Mouse (Mus musculus) layer of hippocampus, postnatal 25 days (tissue): Measurements from ENCODE around the gene Gm5089. TPM values are rescaled to one million over a fixed set of nuclear protein-coding genes. Genes with fewer than 3 reads are reported as not detected.

Experiments
- DNase-seq, 2 experiments: peaks; one replicate each; pipeline ENCODE4 v3.0.0; 2022; ENCODE audit warnings: mixed read lengths in 2 of 2, low spot score in 1 of 2; ENCODE audit errors: extremely low spot score in 1 of 2
- total RNA-seq, 2 experiments: library from RNA; stranded (reverse); gene quantifications; 2 replicates each; pipeline ENCODE4 v1.2.3; 2021

Gene Gm5089
- under 1 TPM; 0.12 to 0.42 TPM for total RNA-seq

DNA sequence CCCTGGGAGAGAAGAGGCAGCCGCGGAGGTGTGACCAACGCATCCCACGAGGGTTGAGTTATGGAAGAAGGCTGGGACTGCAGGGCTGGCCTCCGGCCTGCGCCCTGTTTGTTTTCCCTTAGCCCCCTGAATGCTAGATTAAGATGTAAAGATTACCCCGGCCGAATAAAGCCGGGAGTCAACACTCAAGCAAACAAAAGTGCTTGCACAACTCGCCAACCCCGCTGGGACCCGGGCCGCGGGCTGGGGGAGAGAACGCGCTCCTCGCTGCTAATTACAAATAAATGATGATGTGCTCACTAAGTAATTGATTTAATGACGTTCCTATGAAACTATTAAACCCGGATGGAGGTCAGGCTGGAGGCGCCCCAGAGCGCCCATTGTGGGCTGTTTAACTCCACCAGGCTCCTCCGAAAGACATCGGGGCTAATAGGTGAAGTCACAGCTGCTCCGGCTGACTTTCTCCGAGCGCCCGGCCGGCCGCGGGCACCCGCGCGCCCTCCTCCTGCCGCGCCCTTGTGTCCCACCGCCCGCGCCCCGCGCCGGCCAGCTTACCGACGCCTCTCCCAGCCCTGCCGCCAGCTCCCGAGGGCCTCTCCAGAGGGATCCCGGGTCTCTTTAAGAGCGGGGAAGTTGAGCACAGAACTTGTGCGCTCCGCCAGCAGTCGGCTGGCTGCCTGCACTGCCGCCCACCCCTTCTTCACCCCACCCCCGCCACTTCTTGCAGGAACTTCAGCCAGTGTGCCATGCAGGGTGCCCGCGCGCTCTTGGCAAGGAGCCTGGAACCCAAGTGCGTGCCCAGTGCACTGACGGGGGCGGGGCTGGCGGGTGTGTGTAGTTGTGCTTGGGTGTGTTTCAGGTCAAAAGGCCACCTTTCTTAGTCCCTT is at the start of gene Gm5089:
TSS of gene Gm5089 (minus strand) at position 620 of the 887 bp plus-strand sequence.
- peak; percentile 27 to 57 for DNase-seq

DNA sequence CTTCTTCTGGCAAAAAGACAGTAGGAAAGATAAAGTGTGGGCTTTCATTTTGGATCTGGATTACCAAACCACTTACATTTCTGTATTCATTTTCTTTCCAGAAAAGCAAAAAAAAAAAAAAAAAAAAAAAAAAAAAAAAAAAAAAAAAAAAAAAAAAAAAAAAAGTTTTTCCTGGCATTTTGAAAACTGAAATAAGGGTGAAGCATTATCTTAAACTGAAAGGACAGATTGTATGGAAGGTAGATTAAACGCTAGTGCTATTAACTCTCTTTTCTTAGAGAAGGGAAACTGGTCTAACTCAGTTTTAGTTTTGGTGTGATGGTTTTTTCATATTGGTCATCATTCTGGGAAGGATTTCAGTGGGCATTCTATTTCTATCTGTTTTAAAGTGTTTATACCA is 41.1 kb upstream of the Gm5089 start:
- no peak for DNase-seq

DNA sequence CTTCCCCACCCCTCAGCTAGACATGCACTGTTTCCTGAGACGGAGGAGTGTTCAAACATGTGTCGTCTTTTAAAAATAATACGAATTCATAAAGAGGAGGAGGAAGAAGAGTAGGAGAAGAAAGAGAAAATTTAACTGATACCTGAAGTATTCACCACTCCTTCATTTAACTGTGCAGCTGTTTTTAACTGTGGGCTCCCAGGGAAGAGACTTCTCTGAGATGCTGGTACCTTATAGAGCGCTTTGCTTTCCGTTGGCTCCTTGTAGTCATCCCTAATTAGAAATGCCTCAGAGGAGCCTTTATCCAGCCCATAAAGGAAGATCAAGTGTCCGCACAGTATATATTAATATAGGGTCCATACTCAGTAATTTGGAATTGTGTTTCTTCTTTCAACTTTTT is 40.6 kb upstream of the Gm5089 start:
- DNase-seq = no peak

DNA sequence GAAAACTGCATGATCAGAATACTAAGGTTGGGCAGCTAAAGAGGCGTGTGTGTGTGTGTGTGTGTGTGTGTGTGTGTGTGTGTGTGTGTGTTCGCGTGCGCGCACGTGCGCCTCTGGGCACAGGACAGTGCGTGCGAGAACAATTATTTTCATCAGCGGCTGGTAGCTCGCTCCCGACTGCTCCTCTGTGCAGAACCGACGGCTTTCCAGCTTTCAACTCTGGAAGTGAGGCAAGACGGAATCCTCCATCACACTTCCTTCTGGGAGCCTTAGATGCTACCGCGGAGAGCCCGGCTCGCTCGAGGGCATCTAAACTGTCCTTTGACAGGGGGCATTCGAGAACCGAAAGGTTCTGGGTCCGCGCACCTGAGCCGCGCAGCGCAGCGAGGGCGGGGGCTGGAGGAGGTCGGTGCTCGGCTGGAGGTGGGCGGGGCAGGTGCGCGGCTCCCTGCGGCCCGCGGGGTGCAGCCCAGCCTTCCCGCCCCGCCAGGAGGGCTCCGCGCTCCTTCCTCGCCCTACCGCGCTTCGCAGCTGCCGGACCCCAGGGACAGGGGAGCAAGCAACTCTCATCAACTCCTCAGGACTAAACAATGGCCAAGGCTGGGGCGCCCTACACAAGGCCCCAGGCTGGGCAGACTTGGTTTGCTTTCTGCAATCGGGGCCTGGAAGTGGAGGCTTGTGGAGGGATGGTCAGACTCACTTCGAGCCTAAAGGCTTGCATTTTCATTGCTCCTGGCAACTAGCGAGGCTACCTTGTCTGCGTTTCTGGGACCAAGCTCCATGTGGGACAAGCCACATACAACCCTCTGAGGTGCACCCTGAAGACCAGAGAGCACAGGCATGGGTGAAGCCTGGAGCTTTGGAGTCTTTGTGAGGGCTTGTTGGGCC is 39.8 kb upstream of the Gm5089 start, which contains the start of gene Gm10837:
TSS of gene Gm10837 (plus strand) at position 146 of the 888 bp plus-strand sequence.
- DNase-seq = no peak

DNA sequence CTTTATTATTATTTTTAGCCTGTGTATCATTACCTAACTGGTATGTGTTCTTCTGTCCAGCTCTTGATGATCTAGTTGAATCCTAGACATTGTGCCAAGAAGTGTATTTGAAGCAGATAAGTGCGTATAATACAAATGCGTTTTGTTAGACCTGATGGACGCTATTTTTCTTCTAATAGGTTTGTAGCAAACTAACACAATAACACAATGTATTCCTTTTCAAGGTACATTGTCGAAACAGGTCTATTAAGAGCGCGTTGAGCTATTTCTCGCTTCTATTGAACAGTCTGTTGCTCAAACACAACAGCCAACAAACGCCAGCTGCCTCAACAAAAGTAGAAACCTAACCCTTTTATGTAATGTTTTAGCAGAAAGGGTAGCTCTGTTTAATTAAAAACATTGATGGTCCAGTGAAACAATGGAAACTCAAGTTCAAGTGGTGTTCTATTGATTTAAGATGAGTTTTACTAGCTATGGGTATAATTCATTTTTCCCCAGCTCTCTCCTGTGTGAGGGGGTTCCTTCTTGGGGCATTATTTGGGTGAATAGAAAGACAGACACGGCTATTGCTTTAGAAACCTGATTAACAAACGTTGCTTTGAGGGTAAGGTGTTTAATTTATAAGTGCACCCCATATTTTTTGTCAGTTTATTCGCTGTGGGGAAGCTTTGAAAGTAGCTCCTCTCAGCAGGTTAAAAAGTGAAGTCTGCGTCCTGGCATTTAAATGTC is 38.9 kb upstream of the Gm5089 start:
- DNase-seq = no peak

DNA sequence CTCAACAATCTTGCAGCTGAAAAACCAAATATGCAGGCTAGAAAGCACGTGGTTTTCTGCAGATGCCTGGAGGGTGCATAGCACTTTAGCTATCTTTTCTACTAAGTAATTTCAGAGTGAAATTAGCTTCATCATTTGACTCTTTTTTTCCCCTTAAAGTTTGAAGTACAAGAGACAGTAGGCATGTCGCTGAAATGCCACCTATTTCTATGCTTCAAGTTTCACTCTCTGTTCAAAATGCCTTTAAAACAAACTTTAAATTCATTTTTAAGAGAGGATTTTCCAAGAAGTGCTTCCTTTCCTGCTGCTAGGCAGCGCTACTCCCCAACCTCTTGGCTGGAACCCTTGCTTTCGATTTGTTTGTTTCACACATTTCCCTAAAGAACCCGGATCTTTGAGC is 38.1 kb upstream of the Gm5089 start:
- no peak for DNase-seq

DNA sequence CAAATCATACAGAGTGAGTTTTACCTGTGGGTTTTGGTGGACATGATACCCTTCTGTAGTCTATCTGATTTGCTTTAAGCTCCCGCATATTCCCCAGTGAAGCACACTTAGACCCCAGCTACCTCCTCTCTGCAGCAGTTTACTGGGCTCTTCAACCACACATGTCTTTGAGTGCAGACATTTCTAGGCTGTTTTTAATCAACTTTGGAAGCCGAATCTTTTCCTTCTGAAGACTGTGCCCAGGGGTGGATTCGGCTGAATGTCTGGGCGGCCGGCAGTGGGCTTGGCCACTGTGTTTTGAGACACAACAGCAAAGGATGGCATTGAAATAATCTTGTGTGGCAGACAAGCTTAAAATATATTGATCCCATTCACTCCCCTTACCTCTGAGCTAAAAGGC is 36.5 kb upstream of the Gm5089 start:
- DNase-seq = no peak

DNA sequence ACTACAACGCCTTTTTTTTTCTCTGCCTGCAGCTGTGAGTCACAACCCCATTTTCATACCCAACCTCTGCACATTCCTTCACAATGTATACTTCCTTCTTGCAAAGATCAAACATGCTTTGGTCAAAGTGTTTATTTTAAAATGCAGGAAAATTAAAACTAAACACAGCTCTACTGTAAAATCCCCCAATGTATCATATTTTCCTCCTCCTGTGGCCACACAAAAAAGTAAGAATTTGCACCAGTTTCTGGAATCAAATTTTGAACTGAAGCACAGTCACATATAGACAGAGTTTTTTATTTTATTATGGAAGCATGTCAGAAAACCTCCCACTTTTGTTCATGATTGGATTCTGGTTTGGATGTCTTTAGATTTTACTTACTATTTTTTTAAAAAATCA is 35.7 kb upstream of the Gm5089 start:
- DNase-seq = no peak

DNA sequence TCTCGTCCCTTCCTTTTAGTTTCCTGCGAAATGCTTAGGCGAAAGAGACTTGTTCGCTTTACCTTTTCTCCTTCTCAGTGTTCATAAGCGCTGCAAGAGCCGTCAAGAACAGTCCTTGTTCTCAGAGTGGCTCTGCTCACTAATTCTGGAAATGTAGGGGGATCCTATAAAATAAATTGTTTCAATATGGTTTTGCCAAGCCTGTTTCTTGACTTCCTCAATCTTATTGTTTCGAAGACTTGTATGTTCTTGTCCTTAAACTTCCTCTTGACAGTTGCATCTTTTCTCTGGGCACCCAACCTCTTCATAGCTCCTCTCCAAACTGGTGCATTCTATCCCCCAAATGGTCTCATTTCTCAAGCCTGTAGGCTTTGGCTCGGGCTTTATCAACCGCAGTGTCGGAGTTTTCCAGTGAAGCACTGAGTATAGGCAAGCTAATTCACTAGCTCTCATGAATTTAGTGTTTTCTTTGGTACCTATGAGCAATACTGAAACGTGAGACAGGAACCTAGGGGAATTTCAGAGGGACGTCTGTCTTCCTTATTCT is 34.8 kb upstream of the Gm5089 start:
- no peak for DNase-seq

DNA sequence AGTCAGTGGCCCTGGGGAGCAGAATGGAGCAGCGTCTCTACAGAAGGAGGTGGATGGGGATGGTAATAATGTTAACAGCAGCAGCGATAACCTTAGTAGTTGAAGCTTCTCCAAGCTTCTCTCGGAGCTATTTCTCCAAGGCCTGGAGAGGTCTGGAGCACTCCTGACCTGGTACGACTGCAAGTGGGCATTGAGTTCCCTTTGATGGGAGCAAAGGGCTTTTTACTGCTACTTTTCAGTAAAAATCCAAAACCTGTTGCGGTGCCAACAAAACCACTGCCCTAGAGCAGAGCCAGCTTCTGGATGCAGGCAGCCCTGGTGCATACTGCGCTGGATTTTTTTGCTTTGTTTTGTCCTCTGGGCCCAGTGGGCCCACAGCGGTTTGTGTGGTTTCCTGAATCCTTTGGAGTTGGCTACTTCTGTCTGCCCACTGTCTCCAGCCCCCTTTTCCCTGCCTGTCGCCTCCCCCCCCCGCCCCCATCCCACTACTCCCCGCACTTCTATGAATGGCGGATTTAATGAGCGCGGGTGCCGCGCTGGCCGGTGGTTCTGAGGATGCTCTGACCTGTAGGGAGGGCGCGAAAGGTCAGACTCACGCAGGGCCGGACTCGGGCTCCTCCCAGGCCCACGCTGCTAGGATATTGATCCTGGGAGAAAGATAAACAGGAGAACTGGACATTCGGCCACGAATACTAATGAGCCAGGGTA is 34.1 kb upstream of the Gm5089 start:
- no peak for DNase-seq

DNA sequence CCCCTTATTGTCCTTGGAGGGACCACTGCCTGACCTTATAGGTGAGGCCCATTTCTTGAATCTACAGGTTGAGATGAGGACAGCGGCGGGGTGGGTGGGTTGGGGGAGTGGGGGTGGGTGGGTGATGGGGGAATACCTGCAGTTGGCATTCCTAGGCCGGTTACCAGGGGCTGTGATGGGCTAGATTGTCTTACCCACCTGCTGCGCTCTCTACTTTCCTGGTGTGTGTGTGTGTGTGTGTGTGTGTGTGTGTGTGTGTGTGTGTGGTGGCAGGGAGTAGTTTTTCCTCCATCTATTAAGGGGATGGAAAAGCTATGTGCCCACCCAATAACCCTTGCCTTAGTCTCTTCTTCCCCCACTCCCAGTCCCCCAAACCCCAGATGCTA is 33.5 kb upstream of the Gm5089 start:
- DNase-seq = no peak

DNA sequence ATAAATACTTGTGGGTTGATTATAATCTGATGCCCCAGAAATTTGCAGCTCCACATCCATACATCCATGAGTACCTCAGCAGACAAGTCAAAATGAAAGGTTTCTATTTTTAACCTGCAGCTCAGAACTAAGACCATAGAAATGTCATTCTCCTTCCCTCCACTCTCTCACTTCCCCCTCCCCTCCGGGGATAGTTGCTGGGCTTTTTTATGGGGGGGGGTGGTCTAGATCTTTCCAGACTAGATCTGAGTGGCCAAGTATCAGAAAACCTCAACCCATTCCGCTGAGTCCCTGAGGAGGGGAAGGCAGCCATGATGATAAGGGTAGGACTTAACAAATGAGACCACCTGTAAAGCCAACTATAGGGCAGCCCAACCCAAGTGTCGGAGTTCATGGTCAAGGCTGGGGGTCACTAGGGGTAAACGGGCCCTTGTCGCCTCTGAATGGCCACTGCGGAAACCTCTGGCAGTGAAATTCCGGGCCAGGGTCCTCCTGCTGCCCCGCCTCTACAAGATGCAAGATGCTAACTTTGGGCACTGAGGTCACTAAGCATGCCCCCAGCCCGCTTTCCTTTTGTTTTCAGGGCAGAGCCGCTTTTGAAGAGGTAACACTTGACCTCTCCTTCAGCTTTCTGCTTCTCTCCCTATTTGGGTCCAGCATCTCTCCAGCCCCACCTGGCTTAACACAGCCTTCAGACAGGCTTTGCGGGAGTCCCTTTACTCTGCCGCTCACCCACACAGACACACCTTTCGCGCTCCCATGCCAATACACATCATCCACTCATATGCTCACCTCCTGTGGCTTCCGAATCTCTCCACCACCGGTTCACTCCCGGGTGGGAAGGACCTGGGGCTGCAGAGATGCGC is 32.9 kb upstream of the Gm5089 start:
- no peak for DNase-seq

DNA sequence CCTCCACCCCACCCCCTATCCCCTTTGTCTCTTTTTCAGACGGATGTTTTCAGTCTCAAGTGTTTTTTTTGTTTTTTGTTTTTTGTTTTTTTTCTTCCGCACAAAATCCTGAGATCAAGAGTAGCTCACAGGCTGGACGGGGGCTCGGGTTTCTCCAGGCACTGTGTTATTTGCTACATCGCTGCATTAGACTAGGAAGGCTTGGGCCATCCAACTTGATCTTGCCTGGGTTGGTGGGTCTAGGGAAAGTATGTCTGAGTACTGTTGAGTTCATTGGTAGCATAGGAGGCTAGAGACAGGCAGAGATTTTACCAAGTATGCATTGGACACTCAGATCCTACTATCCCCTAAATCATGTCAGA is 32.1 kb upstream of the Gm5089 start:
- no peak for DNase-seq

DNA sequence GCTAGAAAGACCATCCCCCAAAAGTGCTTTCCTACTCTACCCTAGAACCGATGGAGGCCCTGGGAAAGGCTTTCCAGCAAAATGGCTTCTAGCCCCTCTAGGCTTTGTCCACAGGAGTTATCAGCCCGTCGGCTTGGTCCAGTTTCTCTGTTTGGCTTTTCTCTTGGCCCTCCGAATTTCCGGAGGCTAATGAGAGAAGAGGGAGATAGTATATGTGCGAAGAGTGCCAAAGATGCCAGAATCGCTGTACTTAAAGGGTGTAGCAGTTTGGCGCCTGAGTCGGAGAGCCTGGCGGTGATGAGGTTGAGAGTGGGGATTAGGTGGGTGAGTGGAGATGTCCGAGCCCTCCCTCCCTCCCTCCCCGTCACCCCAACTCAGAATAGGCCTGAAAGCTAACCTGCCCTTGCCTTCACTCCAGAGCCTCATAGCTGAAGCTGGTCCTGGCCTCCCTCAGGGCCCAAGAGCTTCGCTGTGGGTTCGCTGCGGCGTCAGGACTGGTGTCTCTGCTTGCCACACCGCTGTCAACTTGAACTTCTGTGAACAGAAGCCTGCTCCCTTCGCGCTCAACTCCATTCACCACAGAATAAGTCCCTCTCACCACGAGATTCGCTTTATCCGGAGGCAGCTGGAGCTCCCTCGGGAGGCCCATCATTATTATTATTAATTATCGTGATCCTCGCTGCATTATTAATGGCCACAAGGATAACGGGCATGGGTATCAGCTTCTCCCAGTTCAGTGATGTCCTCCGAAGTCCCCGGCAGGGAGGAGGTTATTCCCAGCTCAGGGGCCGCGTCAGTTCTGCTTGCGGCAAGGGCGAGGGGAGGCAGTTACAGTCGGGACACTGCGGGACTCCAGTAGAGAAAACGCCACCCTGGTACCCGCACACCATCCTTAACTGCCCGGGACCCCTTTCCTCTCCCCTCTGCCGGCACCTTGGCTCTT is 31.4 kb upstream of the Gm5089 start:
- DNase-seq = no peak

DNA sequence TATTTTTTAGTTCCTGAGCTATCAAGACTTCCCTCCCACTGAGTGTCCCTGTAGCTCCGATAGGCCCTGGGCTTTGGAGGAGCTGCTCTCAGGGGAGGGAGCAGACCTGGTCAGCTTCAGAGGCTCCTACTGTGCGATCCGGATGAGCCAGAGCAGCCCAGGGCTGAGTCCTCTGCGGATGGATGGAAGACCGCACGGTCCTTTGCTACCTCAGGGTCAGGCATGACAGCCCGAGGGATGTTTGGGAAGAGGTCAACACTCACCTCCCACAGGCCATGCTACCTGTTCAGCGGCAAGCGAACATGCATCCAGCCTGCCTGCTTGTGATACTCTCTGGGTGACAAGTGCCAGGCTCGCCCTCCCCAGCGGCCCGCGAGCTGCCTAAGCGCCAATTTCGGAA is 30.3 kb upstream of the Gm5089 start:
- no peak for DNase-seq

DNA sequence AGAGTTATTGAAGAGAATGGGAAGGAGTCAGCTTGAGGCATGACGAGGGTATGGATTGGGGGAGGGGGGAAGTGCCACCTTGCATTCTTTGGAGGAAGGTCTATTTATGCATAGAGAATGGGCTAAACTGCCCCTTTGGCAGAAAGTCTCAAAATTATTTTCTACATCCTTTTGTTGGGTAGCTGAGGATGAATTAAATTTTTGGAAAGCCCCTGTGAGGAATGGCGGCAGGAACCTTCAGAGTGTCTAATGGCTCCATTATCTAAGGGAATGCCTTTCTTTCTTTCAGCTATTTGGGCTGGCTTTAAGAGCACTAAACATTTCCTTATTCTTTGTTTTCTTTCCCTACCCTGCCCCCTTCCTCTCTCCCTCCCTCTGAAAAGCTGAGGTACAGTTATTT is 29.4 kb upstream of the Gm5089 start:
- DNase-seq = no peak

DNA sequence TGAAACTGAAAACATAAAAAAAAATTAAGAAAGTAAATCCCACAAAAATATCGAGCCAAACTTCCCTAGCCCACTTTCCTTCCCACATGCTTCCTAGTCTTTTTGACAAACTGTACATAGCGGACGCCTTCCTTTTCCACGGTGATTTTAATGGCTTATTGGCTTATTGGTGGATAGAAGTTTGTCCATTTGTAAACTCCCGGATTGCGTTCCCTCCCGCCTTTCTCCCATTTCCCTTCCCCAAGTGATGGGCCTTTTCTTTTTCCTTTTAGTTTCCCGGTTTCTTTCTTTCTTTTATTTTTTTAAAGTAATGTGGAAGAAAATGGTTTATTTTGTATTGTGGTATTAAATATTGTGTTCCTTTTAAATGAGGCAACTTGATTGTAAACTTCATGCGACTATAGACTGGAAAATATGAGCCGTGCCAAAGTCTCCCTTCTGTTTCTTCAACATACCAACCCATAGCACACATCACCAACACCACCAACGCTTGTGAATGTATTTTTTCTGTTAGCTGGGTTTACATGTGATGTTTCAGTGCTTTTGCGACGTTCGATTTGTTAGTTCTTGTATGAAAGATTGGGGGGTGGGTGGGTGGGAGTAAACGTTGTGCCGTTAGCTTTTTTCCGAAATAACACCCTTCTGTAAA is 28.7 kb upstream of the Gm5089 start:
- DNase-seq = no peak
